Mouse (Mus musculus) frontal cortex, postnatal 25 days (tissue): ENCODE measurements around the gene Rspry1.
A peak's percentile ranks its signal among the peaks of the same experiment; 100 is the strongest.

Source experiments
- DNase-seq, 2 experiments: peaks; one replicate each; pipeline ENCODE4 v3.0.0; 2022; ENCODE audit warnings: low spot score in 2 of 2

The Rspry1 gene

DNA sequence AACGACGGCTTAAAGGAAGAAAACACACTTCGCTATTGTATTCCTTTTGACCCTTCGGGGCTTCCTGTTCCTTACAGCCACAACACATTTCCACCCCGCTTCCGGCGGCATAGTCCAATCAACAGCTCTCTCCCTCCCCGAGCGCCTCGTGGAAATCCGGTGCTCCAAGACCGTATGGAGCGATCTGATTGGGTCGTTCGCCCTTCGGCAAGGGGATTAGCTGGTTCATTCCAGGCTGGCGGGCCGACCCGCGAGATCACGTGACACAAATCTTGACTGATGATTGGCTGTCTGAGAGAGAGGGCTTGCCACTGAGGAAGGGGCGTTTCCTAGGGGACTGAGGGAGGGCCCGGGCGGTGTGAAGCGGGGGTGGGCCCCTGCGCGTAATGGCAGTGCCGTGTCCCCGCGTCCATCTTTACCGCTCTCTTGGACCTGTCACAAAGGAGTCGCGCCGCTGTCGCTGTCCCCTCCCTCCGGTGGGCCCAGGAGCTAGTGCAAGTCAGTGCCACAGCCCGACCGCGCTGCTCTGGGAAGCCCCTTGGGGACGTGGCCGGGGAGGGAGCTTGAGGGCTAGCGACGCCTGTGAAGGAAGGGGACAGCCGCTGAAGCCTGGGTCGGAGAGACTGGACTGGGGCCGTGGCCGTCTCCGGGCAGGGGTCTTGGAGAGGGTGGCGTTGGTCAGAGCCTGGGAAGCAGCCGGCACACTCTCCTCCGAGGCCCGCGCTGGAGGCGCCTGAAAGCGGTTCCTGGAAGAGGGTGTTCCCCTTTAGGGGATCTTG is at the start of gene Rspry1, which contains the start of gene Fam192a:
TSS of gene Rspry1 (plus strand) at position 331 of the 779 bp plus-strand sequence.
TSS of gene Fam192a (minus strand) at position 391 of the 779 bp plus-strand sequence.
- peak; percentile 97 to 100 for DNase-seq

DNA sequence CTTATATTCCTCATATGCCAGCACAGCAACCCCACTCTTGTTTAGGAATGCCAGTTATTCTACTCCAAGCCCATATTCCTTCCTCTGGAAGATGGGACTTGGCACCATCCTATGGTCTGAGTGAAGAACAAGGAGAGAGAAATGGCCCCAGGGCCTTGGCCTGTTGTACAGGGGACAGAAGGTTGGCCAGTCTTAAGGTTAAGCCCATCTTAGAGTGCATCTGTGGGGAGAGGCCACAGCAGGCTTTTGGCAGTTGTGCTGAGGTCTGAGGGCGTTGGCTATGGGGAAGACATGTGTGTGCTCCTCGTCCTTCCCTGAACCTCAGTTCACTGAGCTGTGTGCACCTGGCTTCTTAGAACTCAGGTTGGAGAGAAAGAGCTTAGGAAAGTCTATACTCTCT is 49.0 kb upstream of the Rspry1 start:
- no peak for DNase-seq

DNA sequence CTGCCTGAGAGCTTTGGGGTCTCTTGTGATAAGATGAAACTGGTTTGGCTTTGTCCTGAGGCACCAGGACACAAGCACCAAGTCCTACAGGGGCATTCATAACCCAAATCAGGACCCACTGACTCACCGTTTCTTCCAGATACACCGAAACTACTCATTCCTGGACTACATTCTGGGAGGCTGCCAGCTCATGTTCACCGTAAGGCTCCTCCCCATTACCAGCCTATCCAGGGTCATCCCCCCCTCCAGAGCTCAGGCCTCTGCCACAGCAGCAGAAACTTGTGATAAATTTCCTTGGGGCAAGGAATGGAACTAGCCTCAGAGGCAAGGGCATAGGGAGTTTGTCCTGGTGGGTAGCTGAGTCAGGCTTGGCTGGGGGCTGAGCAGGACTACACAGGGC is 44.5 kb upstream of the Rspry1 start:
- DNase-seq, result no peak

DNA sequence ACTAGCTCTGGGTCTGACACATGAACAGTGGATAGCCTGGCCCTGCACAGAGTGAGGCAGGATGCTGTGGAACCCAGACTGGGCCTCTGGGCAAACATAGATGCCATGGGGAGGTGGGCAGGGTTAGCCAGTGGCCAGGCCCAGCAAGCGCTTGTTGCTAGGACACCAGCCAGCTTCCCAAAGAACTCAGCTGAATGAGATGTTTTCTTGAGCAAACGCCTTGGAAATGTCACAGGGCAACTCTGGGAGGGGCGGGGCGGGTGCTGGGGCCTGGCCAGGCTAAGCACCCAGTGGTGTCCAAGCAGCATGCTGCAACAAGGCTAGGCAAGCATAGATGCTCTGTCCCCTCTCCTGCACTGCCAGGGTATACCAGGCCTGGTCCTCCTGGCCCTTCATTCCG is 40.5 kb upstream of the Rspry1 start:
- no peak for DNase-seq

DNA sequence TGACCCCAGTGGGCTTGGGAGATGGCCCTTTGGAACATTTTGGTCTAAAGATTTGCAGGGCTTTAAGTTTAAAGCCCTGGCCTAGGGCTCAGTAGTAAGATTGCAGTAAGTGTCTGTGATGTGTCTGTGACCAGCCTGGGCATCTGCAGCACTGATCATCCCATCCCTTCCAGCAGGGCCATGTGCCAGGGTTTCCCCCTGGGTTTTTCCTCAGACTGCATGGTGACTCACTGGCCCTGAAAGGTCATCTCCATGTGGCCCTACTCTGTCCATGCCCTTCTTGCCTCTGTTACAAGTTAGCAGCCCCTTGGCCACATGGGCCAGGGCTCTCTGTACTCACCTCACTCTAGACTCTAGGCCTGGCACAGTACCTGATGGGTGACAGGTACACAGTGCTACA is 37.3 kb upstream of the Rspry1 start:
- DNase-seq, result no peak

DNA sequence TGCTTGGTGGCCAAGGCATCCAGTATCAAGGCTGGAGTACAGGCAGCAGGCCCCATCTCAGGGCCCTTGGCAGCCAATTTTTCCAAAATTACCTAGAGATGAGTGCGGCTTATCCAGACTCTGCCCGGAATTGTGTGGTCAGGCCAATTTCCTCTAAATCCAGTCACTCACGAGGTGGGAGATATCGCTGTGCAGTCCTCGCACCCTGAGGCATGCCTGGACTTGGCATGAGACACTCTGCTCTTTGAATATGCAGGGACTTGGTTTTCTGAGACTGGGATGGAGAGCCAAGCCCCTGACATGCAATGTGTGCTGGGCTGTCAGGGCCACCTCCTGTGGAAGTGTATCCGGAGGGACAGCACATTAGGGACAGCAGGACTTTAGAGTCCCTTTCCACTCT is 35.7 kb upstream of the Rspry1 start:
- DNase-seq, result no peak

DNA sequence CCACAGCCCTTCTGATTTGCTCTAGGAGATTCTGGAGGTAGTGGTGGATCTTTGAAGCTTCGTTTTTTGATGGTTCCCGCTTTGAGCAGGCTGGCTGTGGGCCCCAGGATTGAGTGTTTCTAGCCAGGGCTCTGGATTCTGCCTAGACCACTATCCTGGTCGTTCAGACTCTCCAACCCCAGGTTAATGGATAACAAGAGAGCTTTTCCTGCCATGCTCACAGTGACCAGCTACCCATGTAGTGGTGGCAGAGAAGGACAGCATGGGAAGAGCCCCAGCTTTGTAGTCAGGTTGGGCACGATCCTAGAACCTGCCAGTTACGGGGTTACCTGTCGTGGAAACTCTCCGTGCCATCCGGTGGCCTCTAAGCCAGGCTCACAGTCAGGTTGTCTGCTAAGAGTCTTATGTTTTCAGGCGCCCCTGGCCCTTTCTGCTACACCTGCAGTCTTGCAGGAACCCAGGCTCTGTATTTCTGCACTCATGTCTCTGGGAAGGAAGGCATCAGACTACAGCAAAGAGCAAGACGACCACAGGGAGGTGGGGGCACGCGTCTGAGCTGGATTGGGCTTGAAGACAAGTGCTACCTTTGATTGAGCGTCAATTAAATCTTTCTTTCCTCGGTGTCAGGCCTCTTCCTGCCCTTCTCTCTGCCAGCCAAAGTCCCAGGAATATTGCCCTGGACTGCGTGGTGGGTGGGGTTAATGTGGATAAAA is 35.1 kb upstream of the Rspry1 start:
- no peak for DNase-seq

DNA sequence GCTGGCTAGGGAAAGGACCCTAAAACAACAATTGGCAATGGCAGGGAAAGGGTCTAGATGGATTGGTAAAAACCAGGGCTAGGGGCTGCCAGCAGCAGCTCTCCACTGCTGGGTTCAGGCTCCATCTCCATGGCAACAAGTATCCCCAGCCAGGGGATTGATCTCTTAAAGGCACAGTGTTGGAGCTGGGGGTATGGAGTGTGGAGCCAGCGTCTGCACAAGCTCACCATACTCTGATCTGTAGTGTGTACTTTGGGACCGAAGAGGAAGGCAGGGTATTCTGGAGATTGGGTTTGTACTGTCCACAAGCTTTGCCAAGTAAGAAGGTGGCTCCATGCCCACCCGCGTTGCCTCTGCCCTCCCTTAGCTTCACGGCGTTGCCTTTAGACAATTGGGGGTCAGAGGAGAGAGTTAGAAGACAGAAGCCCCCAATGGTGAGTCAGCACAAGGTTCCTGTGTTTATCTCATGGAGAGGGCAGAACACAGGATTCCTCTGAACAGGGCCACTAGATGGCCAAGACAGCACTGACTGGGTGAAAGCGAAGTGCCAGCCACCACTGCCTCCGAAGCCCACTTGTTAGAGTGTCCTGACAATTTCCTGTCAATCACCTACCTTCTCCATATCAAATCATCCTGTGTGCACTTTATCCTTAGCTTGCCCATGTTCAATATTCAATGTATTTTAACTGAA is 34.4 kb upstream of the Rspry1 start:
- DNase-seq, result no peak

DNA sequence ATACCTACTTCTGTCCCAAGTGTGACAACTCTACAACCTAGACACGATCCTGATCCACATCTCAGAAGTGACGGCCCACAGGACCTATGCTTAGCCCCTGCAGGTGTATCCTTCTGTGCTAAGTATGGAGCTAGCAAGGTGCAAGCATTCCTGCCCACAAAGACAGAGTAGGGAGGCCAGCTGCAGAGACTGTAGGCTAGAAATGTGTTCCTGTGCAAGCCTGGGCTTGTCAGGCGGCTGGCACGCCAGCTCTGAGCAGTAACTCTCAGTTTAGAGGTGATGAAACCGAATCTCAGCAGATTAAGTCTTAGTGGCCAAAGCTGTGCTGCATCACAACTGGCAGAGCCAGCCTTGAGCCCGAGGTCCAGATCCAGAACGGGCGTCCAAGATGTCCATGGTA is 33.6 kb upstream of the Rspry1 start:
- no peak for DNase-seq

DNA sequence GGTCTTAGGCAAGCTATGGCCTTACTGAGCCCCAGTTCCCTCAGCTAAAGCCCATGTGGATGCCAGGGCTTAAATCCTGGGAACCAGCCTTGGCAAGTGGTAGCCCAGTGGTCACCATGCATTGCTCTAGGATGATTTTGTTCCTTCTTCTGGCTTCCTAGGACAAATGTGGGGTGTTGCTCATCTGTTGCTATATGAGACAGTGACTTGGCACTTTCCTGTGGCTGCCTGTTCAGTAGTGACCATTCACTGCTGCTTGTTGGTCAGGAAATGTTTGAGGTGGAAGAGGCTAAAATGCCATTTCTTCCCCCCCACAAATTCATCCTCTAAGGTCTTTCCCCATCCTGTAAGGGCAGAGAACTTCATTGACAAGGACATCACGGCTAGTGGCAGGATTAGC is 32.3 kb upstream of the Rspry1 start:
- no peak for DNase-seq

DNA sequence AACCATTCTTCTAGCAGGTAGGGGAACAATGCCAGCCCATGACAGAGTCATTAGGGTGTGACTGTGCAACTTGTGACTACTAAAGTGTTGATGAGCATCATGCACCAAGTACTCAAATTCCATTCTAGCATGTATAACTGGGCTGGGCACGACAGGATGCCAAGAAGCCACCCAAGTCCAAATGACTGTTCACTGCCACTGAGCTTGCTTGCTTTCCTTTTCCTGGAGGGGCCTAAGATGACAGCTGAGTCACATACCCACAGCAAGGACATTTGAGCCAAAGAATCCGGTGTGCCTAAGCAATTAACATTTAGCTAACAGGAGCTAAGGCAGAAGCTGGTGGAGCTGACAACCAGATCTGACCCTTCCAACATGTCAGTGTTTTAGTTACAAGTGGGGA is 29.8 kb upstream of the Rspry1 start:
- DNase-seq, result no peak

DNA sequence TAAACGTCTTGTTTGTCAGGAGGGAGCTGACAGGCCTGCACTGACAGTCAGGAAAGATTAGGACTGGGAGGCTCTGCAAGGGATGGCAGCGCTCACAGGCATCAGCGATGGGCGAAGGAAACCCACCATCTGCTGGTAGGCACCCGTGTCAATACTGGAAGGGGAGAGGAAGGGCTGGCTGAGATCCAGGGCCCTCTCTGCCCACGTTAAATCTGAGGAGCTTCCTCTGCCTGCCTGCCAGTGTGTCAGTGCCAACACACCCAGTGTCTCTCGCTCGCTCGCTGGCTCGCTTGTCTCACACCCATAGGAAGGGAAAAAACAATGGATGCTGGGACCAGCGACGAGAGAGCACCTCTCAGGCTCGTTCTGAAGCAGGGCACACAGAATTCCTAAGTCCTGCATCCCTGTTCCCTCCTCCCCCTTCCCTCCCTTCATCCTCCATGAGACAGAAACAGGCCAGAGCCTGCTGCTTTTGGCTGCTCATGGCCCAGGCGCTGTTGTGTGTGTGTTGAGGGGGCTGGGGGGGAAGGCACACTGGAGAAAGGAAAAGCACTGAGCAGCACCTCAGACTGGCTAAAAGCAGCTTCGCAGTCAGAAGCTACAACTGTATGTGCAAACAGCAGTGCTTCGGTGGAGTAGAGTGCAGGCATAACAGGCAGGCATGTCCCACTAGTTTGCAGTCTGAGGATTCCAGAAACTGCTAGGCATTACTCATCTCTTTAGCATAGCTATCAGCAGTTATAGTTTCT is 27.4 kb upstream of the Rspry1 start:
- peak; percentile 42 to 64 for DNase-seq

DNA sequence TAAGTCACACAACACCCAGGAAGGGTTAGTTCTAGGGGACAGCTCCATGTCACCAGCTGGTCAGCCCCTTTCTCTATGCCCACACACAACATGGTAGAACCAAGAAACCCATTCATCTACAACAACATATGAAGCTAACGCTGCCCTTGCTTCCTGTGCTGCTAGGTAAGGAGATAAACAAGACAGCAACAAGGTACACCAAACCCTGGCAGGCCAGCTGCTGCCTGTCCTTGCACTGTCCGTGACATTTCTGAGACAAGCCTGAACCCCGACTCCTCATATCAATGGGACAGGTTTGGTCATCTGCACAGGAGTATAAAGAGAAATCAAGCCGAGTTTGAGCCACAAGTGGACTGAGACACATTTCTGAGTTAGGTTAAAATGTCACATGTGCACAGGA is 26.6 kb upstream of the Rspry1 start:
- DNase-seq, result no peak

DNA sequence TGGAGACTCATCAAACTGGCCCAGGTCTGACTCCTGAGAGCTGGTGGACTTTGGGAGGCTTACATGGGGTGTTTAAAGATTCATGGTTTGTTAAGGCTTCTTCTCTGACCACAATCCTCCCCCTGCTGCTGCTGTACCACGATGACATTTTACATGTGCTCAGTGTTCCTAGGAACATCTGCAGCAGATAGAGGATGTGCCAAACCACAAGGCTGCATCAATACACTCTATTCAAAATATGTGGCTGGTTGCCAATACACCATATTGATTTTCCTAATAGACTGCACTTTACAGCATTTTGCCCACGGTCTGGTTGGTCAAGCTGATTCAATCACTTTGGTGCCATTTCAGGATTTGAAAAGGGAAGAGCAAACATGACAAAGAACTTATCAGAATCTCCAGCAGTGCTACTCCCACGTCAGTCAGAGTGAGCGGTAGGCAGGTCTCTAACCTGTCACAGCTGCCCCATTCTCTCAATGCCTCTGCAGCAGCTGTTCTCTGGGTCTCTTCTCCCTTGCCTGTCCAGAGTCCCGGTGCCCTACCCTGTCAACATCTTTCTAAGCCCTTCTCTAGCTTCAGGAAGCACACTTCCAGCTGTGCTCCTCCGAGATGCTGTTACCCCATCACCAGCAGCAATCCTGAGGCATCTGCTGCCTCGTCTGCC is 19.8 kb upstream of the Rspry1 start:
- DNase-seq, result no peak

DNA sequence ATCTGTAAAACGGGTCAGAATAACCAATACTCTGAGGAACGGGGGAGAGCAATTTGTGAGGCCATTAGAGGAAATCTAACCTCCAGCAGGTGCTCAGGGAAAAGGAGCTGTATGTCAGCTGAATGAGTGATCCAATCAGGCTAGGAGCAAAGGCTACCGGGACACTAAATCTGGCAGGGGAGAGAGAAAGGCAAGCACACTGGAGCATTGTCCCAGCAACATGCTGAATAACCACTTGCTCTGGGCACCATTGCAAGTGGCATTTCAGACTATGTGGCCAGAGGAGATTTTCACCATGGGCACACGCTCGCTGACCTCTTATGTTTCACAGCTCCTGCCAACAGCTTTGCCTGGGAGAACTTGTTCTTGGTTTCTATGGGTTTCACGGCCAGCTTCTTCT is 19.2 kb upstream of the Rspry1 start:
- DNase-seq, result no peak

DNA sequence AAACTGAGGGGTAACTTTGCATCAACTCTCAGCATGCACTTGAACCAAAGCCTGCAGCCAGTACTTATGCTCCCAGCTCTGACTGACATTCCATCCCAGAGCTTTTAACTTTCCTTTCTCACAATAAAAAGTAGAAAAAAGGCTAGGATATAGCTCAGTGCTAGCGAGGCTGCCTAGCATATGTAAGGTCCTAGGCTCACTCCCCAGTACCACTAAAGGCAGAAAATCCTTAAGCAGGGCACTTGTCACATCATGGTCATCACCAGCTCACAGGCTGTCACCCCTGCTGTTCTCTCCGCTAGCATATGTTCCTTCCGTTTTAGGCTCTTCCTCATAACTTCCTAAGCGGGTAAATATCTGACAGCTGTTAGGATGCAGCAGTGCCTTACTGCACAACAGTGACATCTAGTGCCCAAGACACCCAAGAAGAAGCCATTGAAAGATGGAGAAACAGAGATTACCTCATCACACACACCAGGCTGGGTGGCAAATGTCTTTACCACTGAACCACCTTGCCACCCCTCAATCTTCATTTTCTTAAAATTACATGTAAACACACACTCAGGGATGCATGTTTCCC is 17.4 kb upstream of the Rspry1 start:
- peak in 1 of 2 experiments; percentile 56 for DNase-seq

DNA sequence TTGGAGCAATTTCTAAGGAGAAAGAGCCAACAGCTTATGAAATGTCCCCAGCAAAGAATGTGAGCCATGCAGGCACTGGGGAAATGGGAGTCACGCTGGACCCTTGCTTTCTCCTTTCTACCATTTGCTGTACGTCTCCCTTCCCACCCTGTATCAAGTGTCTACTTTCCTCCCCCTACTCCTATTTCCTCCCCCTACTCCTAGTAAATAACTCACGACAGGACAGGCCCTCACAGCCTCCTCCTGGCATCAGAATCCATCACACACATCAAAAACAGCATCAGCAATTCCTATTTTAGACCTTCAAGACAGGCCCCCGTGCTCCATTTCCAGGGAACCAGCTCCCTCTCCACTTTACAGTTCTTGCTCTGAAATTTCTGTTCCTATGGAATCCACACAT is 10.0 kb upstream of the Rspry1 start:
- DNase-seq, result no peak

DNA sequence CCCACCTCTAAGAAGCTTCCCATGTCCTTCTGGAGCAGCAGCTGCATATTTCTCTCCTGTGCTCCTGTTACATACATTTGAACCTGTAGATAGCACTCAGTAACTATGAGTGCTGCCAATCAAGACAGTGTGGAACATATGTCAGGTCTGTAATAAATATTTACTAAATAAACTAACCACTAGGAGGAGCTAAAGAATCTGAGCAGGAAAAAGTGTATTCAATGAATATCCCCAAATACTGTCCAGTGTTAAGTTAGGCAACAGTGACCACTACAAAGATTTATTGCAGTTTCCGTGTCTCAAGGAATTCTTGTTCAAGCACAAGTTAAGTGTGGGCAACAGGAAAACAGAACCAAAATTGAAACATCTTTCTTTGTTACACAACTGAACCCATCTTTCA is 7.5 kb upstream of the Rspry1 start:
- no peak for DNase-seq

DNA sequence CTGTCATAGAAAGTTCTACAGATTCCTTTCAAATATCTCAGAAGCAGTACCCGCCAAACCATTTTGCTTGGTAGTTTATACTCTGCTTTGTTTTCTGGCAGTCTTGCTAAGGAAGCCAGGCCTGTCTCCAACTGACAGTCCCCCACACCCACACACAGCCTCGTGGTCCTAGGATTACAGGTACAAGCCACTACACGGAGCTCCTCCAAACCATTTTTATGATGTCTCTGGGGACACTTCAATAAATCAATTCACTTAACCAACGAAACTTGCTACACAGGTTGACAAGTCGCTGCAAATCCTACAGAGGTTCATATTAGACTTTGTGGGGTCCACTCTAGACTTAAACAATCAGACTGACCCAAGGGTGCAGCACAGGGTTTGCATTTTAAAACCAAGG is 1.3 kb upstream of the Rspry1 start:
- no peak for DNase-seq

DNA sequence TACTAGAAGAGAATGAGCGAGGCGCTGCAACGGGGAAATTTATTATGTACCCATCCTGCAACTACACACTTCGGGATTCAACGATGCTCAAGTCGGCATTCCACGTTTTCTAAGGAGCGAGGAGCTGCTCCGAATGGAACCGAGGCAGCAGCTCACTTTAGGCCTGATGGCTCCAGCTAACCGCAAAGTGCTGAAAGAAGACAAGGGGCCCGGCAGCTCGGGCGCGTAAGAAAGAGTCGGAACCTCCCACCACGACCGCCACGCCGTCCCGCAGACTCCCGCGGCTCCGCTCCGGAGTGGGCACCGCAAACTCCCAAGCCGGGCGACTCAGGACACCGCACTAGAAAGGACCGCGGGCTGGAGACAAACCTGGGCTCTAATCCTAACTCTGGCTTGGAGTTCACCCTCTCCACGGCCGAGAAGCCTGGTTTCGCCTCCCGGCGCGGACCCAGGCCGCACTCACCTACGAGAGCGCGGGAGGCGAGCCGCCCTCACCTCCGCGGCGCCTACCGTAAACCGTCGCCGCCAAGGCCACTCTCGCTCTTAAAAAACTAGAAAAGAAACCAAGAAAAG is 617 bp upstream of the Rspry1 start:
- DNase-seq, result peak; percentile 12 to 20
